ENCODE assay signal across 17 mouse cellular contexts in the genomic region with DNA sequence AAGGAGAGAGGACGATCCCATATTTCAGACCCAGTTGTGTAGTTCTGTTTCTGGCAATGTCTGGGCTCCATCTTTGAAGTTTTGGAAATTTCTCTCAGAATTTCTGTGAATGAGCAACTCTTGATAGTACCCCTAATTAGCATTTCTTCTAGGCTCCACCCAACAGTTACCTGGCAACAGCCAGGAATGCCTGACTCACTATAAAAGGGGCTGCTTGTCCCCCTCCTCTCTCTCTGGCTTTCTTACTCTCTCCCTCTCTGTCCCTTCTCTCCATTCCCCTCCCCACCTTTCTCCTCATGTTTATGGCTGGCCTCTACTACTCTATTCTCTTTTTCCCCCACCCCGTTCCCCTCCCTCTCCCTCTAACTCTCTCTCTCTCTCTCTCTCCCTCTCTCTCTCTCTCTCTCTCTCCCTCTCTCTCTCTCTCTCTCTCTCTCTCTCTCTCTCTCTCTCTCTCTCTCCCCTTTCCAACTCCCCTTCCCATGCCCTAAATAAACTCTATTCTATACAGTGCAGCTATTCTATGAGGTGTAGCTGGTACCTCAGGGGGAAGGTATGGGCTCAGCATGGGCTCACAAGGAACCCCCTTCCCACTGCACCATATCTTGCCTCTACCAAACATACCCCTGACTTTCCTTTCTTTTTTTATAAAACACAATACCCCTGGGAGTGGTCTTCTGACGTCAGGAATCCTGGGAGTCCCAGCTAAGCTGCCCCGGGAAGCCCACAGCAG.
DNase-seq lines count a peak whose midpoint lies in the region; ATAC-seq lines count a peak whose summit lies in the region.
"Had no signal": no experiment of that assay in that cellular context is flagged by ENCODE, and none has a peak within 500 bp of the region (broad histone marks: within the 10 kb centered on the region; RNA-seq: fewer than 3 reads in every experiment).

No protein-coding gene starts in this region.

- no peak overlapping the region for H3K27ac ChIP-seq in forebrain, embryonic 11.5 days (ENCODE audit: low read depth, low read length)
- no peak overlapping the region for H3K27ac ChIP-seq in limb, embryonic 12.5 days
- H3K27ac ChIP-seq: stomach, postnatal 0 days had no signal

- DNase-seq in embryo, embryonic 10 days (ENCODE audit: low spot score), result peak; percentile 29
- no peak for DNase-seq in embryo, embryonic 11 days
- peak; percentile 24 for DNase-seq in R1 (ENCODE audit: low read depth, low spot score)
- no peak for DNase-seq in forebrain, embryonic 11.5 days (ENCODE audit: low spot score)
- no peak for DNase-seq in kidney, adult 8-10 months
- DNase-seq in kidney, adult 11 months, result no peak
- DNase-seq: adrenal gland, postnatal 14 days; cerebellum, postnatal 25 days; heart, postnatal 4 days; kidney, adult 2 months; lung, embryonic 14.5 days; thymus, postnatal 36 days had no signal

- no peaks in the 10 kb centered on the region for H3K27me3 ChIP-seq in forebrain, embryonic 11.5 days (ENCODE audit: control insufficient read depth, insufficient read depth, low read length)
- H3K27me3 ChIP-seq in limb, embryonic 12.5 days, result peaks cover 6% of the 10 kb centered on the region

- H3K4me3 ChIP-seq in forebrain, embryonic 11.5 days (ENCODE audit: low read depth, low read length), result no peak overlapping the region
- no peak overlapping the region for H3K4me3 ChIP-seq in limb, embryonic 12.5 days (replicated peaks)

- H3K9me3 ChIP-seq in forebrain, embryonic 11.5 days (ENCODE audit: control insufficient read depth, low read length), result no peaks in the 10 kb centered on the region
- H3K9me3 ChIP-seq in limb, embryonic 12.5 days, result no peaks in the 10 kb centered on the region

- H3K9ac ChIP-seq in forebrain, embryonic 11.5 days (ENCODE audit: low read length), result no peak overlapping the region
- no peak overlapping the region for H3K9ac ChIP-seq in limb, embryonic 12.5 days (replicated peaks)
- H3K9ac ChIP-seq: lung, embryonic 14.5 days had no signal

- no peak overlapping the region for H3K4me2 ChIP-seq in forebrain, embryonic 11.5 days (ENCODE audit: low read depth, low read length, severe bottlenecking)
- H3K4me2 ChIP-seq in limb, embryonic 12.5 days, result peak overlapping the region; percentile 17; the same call in 1 of the 2 replicates
- H3K4me2 ChIP-seq: heart, embryonic 11.5 days; lung, embryonic 14.5 days had no signal

- no peaks in the 10 kb centered on the region for H3K36me3 ChIP-seq in forebrain, embryonic 11.5 days (ENCODE audit: control insufficient read depth, insufficient read depth, low read length)
- no peaks in the 10 kb centered on the region for H3K36me3 ChIP-seq in limb, embryonic 12.5 days

- ATAC-seq in forebrain, embryonic 11.5 days (replicated peaks; ENCODE audit: low FRiP score), result peak; percentile 79
- ATAC-seq in limb, embryonic 12.5 days (ENCODE audit: insufficient number of reproducible peaks, insufficient read depth, low FRiP score, low TSS enrichment, low read depth), result no peak
- no peak for ATAC-seq in erythroid progenitor cell, adult 5-6 weeks (replicated peaks; ENCODE audit: low FRiP score, poor library complexity, severe bottlenecking)
- ATAC-seq: Patski had no signal

- peaks cover 8% of the 10 kb centered on the region; the same call in 1 of the 2 replicates for H3K4me1 ChIP-seq in forebrain, embryonic 11.5 days (replicated peaks; ENCODE audit: control insufficient read depth, insufficient read depth, low read length)
- peaks cover 19% of the 10 kb centered on the region for H3K4me1 ChIP-seq in limb, embryonic 12.5 days (replicated peaks)

- WGBS in forebrain, embryonic 11.5 days, result 23% methylated on average over 4 of the region's 4 CpGs
- 24% methylated on average over 4 of the region's 4 CpGs for WGBS in limb, embryonic 12.5 days

Comparison
In these comparisons a context has a peak if more than half of its experiments do, and no peak if none do; other contexts are left out.
1. DNase-seq: peak in embryo, embryonic 10 days (single experiment) and R1 (single experiment); none in embryo, embryonic 11 days (single experiment), forebrain, embryonic 11.5 days (single experiment), kidney, adult 8-10 months (0 of 2) and kidney, adult 11 months (single experiment).